Mouse (Mus musculus) heart, adult 11 months (tissue): ENCODE data around the gene Hoxd4.

ENCODE experiments used
- DNase-seq: peaks from one replicate; pipeline ENCODE4 v3.0.0; 2022

Gene Hoxd4

GRCm38 (mm10) chr2:74693432-74693827, 18.3 kb upstream of the Hoxd4 start:
- DNase-seq: no peak

DNA sequence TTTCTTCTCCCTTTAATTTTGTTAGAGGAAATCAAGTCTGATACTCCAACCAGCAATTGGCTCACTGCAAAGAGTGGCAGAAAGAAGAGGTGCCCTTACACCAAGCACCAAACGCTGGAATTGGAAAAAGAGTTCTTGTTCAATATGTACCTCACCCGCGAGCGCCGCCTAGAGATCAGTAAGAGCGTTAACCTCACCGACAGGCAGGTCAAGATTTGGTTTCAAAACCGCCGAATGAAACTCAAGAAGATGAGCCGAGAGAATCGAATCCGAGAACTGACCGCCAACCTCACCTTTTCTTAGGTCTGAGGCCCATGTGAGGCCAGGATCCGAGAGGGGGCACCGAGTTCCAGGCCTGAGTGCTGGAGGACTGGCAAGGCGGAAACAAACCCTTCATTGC, 17.7 kb upstream of the Hoxd4 start:
- DNase-seq: peak; percentile 70

DNA sequence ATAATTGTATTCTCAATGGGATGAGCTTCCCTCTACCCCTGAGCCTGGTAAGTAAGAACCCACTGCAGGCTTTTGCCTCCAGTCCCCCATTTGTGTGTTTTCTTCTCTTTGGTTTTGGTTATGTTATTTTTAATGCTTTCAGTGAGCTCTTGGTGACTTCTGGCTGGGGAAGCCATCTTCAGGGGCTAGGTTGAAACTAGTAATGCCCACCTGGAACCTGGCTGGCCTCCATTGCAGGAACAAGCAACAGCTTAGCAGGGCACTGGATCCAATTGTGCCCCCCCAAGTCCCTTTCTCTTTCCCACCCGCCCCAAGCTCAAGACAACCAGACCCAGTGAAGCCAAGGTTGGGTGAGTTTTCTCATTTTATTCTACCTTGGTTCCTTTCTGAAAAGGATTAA, 16.3 kb upstream of the Hoxd4 start:
- DNase-seq: peak; percentile 62

- peak; percentile 62 for DNase-seq
Measured at GRCm38 (mm10) chr2:74695813-74696430, 15.8 kb upstream of the Hoxd4 start.

DNA sequence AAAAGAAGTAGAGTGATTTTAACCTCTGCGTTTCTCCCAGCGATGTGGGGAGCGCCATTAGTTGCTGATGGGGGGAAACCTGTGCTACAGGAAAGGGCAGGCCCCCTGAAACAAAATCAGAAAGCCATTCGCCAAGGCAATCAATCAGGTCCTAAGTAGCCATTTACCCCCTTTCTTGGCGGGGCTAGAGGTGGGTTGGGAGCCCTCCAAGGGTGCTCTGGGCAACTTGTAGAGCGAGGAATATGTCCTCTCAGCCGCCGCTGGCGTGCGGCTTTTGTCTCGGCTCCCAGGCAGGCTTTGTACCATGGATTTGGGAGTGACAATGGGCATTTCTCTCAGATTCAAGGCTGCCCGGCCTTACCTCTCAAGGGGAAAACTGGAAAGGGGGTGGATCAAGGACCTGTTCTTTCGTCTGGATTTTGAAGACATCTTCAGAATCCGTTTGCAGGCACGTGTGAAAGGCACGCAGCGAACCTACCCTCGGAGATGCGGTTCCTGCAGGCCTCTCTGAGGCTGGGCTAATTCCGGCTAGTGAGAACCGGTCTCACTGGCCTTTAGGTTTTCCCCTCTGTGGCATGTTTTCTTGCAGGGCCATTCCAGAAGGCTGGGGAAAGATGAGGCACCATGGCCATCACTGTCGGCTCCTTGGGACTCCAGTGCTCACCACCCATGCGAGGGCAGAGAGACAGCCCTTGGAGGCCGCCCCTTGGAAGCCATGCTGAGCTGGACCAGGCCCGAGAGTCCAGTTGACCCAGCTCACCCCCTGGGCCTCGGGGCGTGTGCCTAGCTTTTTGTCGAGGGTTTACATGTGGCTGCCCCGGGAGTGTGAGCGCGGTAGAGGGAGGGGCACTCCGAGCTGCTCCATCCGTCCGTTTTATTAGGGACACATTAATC, 15.0 kb upstream of the Hoxd4 start:
- DNase-seq: peak; percentile 89

DNA sequence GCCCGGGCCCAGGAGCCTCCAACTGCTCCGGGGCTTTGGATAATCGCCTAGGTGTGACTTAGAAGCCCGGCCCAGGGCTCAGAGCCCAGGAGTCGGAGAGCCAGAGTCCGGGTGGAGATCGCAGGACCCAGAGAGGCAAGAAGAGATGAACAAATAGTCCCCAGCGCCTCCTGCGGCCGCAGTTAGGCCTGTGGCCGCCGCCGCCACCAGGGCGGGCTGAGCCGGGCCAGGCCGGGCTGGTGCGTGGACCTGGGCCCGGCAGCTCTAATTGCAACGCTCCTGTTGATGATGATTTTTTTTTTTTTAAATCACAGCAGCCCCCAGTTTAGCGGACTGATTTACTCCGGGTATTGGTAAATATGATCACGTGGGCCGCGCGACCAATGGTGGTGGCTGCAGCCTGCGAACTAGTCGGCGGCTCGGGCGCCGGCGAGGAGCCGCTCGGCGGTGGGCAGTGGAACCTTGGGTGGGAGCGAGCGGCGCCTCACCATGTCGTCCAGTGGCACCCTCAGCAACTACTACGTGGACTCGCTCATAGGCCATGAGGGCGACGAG, 14.1 kb upstream of the Hoxd4 start, which contains the start of gene Hoxd9:
Hoxd9 (plus strand) TSS at position 161 of the 555 bp plus-strand sequence.
- peak; percentile 98 for DNase-seq

DNA sequence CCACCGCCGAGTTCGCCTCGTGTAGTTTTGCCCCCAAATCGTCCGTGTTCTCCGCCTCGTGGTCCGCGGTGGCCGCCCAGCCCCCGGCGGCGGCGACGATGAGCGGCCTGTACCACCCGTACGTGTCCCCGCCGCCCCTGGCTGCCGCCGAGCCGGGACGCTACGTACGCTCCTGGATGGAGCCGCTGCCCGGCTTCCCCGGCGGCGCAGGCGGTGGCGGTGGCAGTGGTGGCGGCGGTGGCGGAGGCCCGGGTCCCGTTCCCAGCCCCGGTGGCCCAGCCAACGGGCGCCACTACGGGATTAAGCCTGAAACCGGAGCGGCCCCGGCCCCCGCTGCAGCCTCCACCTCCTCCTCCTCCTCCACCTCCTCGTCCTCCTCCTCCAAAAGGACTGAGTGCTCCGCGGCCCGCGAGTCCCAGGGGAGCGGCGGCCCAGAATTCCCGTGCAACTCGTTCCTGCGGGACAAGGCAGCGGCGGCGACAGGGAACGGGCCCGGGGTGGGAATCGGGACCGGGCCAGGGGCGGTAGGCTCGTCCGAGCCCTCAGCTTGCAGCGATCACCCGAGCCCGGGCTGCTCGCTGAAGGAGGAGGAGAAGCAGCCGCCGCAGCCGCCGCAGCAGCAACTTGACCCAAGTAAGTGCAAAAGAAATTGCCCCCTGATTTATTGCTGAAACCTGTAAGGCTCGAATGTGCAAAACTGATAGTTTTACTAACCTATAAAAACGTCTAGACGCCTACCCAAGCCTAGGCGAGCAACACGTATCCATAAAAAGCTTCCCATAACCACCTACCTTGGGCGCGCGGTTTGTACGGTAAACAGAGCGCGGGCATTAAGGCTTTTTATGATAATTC, 13.3 kb upstream of the Hoxd4 start:
- DNase-seq: peak; percentile 86

DNA sequence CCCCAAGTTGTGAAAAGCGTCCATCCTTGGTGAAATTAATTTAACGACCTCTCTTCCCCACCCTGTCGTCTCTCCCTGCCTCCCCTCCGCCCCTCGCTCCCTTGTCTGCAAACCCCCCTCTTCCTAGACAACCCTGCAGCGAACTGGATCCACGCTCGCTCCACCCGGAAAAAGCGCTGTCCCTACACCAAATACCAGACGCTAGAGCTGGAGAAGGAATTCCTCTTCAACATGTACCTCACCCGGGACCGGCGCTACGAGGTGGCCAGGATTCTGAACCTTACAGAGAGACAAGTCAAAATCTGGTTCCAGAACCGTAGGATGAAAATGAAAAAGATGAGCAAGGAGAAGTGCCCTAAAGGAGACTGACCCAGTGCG, 12.7 kb upstream of the Hoxd4 start:
- DNase-seq: peak; percentile 79

GRCm38 (mm10) chr2:74699664-74700545, 11.8 kb upstream of the Hoxd4 start:
- DNase-seq: peak; percentile 76

- peak; percentile 89 for DNase-seq
Measured at GRCm38 (mm10) chr2:74700546-74701112, 11.1 kb upstream of the Hoxd4 start.

- DNase-seq: peak; percentile 84
Measured at GRCm38 (mm10) chr2:74701949-74702819, 9.5 kb upstream of the Hoxd4 start.

DNA sequence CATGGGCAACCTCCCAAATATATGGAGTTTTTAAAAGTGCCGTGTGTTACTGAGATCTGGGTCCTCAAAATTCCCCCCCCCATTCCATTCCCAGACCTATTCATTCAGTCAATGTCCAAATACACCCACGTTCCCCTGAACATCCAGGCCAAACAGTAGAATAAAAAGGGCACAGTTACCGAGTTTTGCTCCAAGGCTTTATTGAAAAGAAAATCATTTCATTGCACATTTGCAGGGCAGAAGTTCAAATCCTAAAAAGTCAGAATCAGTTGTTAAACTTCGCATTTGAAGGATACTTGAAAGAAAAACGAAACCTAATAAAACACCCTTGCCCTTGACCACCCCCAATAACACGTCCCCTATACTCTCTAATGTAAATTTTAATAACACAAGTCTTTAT, 8.9 kb upstream of the Hoxd4 start:
- DNase-seq: no peak

DNA sequence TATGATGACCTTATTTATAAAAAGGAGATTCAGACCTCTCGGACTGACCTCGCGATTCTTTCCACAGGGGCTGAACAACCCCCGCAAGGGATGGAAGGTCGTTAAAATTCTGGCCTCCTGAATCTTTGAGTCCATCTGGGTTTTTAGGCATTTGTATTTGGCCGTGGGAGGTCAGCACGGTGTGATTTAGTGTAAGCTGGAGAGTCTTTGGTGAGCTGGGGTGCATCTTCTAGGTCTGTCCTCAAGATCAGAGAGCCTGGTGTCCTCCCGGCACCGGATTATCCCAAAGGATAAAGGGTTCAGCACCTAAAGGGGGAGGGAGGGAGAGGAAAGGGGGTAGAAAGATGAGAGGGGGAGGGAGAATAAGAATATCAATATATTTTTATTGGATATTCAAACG, 8.4 kb upstream of the Hoxd4 start:
- DNase-seq: no peak

GRCm38 (mm10) chr2:74703720-74704392, 7.9 kb upstream of the Hoxd4 start:
- DNase-seq: peak; percentile 82

GRCm38 (mm10) chr2:74704393-74704998, 7.2 kb upstream of the Hoxd4 start, which contains the start of gene Hoxd8:
Gene Hoxd8 (plus strand): TSS chr2:74704615.
- no peak for DNase-seq

DNA sequence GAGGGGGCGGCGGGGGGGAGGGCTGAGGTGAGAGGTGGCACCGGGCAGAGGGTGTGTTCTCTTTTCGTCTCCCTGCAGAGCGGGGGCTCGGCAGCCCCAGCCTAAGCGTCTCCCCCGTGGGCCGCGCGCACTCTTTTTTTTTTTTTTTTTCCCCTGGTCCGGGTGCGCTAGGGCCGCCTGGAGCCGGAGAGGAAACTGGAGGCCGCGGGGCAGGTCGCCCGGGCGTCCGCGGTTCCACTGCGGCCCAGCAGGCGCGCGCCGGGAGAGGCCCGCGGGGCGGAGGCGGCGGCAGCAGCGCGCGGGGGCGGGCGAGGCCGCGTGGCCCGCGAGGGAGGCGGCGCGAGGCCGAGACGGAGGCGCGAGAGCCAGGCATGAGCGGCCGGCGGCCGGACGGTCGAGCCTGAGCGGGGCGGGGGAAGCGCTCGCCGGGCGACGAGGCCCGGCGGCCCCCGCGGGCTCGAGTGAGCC, 6.7 kb upstream of the Hoxd4 start:
- peak; percentile 94 for DNase-seq

DNA sequence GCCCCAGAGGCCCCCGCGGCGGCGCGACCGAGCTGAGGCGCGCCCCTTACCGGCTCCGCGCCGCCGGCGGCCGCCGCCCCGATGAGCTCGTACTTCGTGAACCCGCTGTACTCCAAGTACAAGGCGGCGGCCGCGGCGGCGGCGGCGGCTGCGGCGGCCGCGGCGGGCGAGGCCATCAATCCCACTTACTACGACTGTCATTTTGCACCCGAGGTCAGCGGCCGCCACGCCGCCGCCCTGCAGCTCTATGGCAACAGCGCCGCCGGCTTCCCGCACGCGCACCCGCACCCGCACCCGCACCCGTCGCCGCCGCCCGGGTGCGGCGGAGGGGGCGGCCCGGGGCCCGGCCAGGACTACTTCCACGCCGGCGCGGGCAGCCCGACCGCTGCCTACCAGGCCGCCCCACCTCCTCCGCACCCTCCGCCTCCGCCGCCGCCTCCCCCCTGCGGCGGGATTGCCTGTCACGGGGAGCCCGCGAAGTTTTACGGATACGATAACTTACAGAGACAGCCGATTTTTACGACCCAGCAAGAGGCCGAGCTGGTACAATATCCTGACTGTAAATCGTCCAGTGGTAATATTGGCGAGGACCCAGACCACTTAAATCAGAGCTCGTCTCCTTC, 6.2 kb upstream of the Hoxd4 start:
- DNase-seq: peak; percentile 92

- DNase-seq: peak; percentile 61
Measured at GRCm38 (mm10) chr2:74706393-74706960, 5.3 kb upstream of the Hoxd4 start.
